Mouse (Mus musculus) stomach, embryonic 14.5 days (tissue): ENCODE results near the gene Ttc30a2. TPM values are rescaled to one million over a fixed set of nuclear protein-coding genes. Genes with fewer than 3 reads are reported as not detected.
"Not testable (repeated sequence)": the region's sequence is repeated elsewhere in the genome, so short reads cannot be mapped to it uniquely, and the experiment has no call there.

Source experiments
- ATAC-seq: fragments of 200-750 bp; cut with Nextera tagmentation; 2 replicates; pipeline ENCODE4 v1.8.0; 2017; ENCODE audit warnings: low read depth, moderate TSS enrichment; ENCODE audit not compliant: insufficient number of reproducible peaks, insufficient read depth, low FRiP score
- H3K27ac ChIP-seq: fragments of 300-500 bp; sonication (generic); 2 replicates; pipeline ENCODE4 v1.5.1; 2014; ENCODE audit warnings: mild to moderate bottlenecking, low read length, moderate library complexity, mixed read lengths
- H3K27me3 ChIP-seq: fragments of 300-500 bp; sonication (generic); 2 replicates; pipeline ENCODE4 v1.6.1; 2014; ENCODE audit warnings: low read length, control low read depth, mixed read lengths; ENCODE audit not compliant: control insufficient read depth, insufficient read depth
- H3K36me3 ChIP-seq: fragments of 300-500 bp; sonication (generic); 2 replicates; pipeline ENCODE4 v1.6.1; 2014; ENCODE audit warnings: mild to moderate bottlenecking, control low read depth, low read length, moderate library complexity, mixed read lengths; ENCODE audit not compliant: control insufficient read depth, insufficient read depth
- H3K4me1 ChIP-seq: fragments of 300-500 bp; sonication (generic); 2 replicates; pipeline ENCODE4 v1.6.1; 2014; ENCODE audit warnings: low read length, control low read depth, mixed read lengths; ENCODE audit not compliant: control insufficient read depth, insufficient read depth
- H3K4me2 ChIP-seq: fragments of 300-500 bp; sonication (generic); replicated peaks from 2 replicates; pipeline ENCODE4 v1.6.1; 2014; ENCODE audit warnings: low read depth, low read length, control low read depth
- H3K4me3 ChIP-seq: fragments of 300-500 bp; sonication (generic); 2 replicates; pipeline ENCODE4 v1.5.1; 2014; ENCODE audit warnings: low read depth, low read length, control low read depth
- H3K9ac ChIP-seq: fragments of 300-500 bp; sonication (generic); replicated peaks from 2 replicates; pipeline ENCODE4 v1.6.1; 2014; ENCODE audit warnings: low read depth, mild to moderate bottlenecking, control low read depth, low read length, moderate library complexity, mixed read lengths
- H3K9me3 ChIP-seq: fragments of 300-500 bp; sonication (generic); 2 replicates; pipeline ENCODE4 v1.6.1; 2016; ENCODE audit warnings: low read depth, low read length, control low read depth; ENCODE audit not compliant: control insufficient read depth
- WGBS: fragments of 180-500 bp; shearing (Covaris S2); extraction: QIAGEN DNeasy Blood & Tissue Kit; methylation state at CpG from one replicate; pipeline ENCODE4 v1.1.7; 2014; 5-methylcytosine and 5-hydroxymethylcytosine counted together
- polyA plus RNA-seq: library from polyadenylated mRNA; unstranded; fragments of >200 nt; fragmentation: Nextera tagmentation; extraction: Ambion mirVana; gene quantifications from 2 replicates; pipeline ENCODE4 v1.2.1, GENCODE M21; 2014

Ttc30a2 gene
- polyA plus RNA-seq, 1 experiment from 2014 or later, result 0.42 TPM

DNA sequence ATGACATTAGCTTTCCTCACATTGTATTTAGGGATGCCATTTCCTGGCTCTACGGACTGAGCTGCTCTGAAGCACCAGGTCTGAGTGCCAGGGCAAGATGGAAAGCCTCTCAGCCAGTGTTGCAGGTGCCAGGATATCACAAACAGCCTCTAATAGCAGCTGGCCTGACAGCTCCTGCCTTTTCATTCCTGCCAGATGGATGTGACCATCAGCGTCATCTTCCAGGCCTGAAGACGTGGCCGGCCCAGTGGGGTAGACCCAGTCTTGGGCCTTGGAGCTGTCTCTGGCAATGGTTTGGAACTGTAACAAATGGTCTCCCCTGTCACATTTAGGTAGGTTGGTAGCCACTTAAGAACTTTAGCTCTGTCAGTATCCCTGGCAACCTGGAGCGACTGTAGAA is 24.6 kb downstream of the Ttc30a2 start:
- Histone ChIP-seq H3K9me3 (no peaks in the 10 kb centered on the region), H3K4me2 (no peak overlapping the region), H3K4me1 (0 out of 2 replicates have a peak, but pooled peaks cover 3% of the 10 kb centered on the region), H3K4me3 (no peak overlapping the region), H3K27ac (no peak overlapping the region), H3K36me3 (no peaks in the 10 kb centered on the region), H3K9ac (no peak overlapping the region), H3K27me3 (no peaks in the 10 kb centered on the region)
- WGBS, result 89% methylated on average over 5 of the region's 5 CpGs
- no peak for ATAC-seq

DNA sequence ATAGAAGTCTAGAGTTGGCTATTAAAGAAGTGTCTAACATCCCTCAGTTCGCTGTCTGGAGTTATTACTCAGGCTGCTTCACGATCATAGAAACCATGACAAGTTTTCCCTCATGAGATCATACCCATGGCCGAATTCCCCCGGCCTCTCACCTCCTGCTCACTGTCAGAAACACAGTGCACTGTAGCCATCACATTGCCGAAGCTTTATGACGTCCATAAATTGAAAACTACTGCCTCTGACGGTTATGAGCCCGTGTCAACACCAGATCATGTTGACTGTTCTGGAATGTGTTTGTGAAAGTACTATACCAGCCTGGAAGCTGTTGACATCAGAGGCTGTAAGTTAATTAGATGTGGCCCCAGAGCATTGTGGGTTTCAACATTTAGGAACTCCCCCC is 27.3 kb downstream of the Ttc30a2 start:
- Histone ChIP-seq H3K36me3 (no peaks in the 10 kb centered on the region), H3K27me3 (no peaks in the 10 kb centered on the region), H3K9me3 (no peaks in the 10 kb centered on the region), H3K4me3 (no peak overlapping the region), H3K9ac (no peak overlapping the region), H3K27ac (no peak overlapping the region), H3K4me2 (no peak overlapping the region), H3K4me1 (0 out of 2 replicates have a peak, but pooled peaks cover 2% of the 10 kb centered on the region)
- no peak for ATAC-seq
- 85% methylated on average over 8 of the region's 8 CpGs for WGBS

DNA sequence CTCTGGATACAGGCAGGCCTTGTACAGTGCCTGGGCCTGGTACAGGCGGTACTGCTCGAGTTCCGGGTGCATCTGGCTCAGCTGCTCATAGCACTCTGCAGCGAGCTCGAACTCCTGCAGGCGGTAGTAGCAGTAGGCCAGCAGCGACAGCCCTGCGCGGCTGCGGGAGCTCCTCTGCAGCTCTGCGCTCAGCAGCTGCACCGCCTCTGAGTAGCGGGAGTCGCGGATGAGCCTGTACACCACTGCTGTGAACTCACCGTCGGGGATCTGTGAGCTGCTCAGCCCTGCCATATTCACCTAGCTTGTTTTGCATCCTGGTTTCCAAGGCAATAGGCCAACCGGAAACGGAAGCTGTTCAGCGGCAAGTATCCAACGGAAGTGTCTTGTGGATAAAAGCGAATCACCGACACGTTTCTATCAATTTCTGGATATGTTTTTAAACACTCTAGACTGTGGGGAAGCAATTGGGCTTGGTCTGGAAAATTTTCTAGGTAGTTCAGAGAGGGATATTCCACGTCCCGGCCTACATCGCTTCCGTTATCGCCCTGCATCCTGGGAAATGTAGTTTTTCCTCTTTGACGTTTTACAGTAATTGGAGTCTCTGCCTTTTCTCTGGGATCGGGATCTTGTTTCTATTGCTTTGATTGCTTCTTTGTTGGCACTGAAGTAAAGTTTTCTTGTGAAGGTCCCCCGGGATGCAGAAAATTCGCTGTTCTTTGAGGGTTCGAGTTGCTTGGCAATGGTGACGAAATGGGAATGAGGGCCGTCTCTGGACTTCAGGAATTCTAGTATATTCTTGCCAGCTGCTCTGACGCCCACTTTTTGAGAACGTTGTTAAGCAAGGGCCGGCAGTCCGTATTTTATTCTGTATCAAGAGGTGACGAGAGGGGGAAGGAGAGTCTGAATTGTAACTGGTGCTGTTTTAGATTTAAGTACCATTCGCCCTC is 39.6 kb downstream of the Ttc30a2 start, which contains the start of gene Ttc30b:
Ttc30b (minus strand) TSS at position 469 of the 947 bp plus-strand sequence.
- Histone ChIP-seq H3K4me1 (no peaks in the 10 kb centered on the region; the same call in 1 of the 2 replicates), H3K36me3 (no peaks in the 10 kb centered on the region), H3K4me3 (peak within 1 kb of the TSS; percentile 55), H3K9ac (peak within 1 kb of the TSS; percentile 33), H3K4me2 (peak within 1 kb of the TSS; percentile 53), H3K27me3 (no peaks in the 10 kb centered on the region), H3K27ac (peak within 1 kb of the TSS; percentile 77), H3K9me3 (no peaks in the 10 kb centered on the region)
- peak; percentile 85 for ATAC-seq
- 5% methylated on average over 32 of the region's 42 CpGs for WGBS

DNA sequence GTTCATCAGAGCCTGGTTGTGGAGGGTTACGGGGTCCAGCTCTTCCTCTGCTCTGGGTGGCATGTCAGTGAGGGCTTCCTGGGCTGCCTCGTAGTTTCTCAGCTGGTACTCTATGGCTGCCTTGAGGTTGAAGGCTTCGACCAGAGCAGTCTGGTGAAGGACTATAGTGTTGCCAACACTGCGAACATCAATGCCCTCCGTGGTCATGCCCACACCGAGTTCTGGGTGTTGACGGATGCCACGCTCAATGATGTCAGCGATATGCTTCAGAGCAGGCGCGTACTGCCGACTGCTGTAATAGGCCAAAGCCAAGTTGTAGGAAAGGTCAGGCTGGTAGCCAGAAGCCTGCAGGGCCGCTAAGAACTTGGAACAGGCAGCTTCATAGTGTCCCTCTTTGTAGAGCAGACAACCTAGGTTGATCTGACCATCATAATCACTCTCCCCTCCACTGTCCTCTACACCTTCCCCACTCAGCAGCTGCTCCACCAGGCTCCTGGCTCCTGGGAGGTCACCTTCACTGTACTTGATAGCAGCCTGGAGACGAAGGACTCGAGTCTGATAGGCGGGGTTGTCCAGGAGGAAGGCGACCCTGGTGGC is 40.4 kb downstream of the Ttc30a2 start:
- peak overlapping the region; percentile 55 for H3K4me3 ChIP-seq
- not testable (repeated sequence) for H3K9ac ChIP-seq, H3K36me3 ChIP-seq, H3K27ac ChIP-seq, H3K27me3 ChIP-seq, H3K9me3 ChIP-seq, H3K4me1 ChIP-seq
- peak; percentile 7; the same call in 1 of the 2 replicates for ATAC-seq
- WGBS, result 61% methylated on average over 15 of the region's 17 CpGs
- H3K4me2 ChIP-seq, result peak overlapping the region; percentile 53

DNA sequence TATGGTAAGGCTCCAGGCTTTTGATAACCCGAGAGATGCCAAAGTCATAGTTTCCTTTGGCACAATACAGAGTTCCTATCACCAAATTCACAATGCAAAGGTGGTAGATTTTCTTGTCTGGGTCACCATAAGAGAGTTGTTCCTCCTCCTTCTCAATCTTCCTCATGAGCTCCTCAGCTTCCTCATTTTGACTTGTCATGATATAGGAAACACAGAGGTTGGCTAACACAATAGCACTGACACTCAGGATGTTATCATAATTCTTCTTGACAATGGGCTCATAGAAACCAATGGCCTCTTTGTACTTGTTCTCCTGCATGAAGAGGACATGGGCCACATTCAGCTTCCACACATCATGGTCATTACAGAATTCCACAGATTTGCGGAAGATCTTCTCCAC is 41.3 kb downstream of the Ttc30a2 start:
- not testable (repeated sequence) for H3K27me3 ChIP-seq, H3K36me3 ChIP-seq, H3K4me1 ChIP-seq, H3K9me3 ChIP-seq, H3K9ac ChIP-seq, H3K4me3 ChIP-seq, ATAC-seq, H3K27ac ChIP-seq, H3K4me2 ChIP-seq
- 94% methylated on average over 2 of the region's 2 CpGs for WGBS

- WGBS, result 32% methylated on average over 7 of the region's 7 CpGs
- ATAC-seq, result no peak
Measured at GRCm38 (mm10) chr2:75933541-75933940, 44.4 kb downstream of the Ttc30a2 start.

DNA sequence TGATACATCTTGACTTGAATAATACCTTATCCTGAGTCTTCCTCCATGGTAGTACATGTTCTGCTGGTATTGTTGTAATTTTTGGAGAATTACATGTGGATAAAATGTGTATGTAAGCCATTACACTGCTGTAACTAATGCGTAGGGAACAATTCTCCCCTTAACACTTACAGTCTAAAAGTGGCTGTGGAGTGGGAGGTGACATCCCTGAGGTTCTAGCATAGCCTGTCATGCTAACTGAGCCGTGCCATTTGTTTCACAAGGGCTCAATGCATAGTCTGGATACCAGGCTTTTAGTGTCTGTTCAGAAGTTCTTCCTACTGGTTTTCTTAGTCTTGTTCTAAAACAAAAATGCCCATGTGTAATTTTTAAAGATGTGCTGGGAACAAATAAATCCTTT is 47.0 kb downstream of the Ttc30a2 start:
- H3K4me2 ChIP-seq, result no peak overlapping the region
- no peaks in the 10 kb centered on the region for H3K27me3 ChIP-seq
- WGBS, result 88% methylated on average over 2 of the region's 2 CpGs
- H3K36me3 ChIP-seq, result peaks cover 8% of the 10 kb centered on the region; the same call in 1 of the 2 replicates
- no peaks in the 10 kb centered on the region for H3K9me3 ChIP-seq
- no peak overlapping the region for H3K27ac ChIP-seq
- H3K9ac ChIP-seq, result no peak overlapping the region
- no peak overlapping the region for H3K4me3 ChIP-seq
- no peaks in the 10 kb centered on the region; the same call in 1 of the 2 replicates for H3K4me1 ChIP-seq
- no peak for ATAC-seq

More at GRCm38 (mm10) chr2:75933541-75933940, 44.4 kb downstream of the Ttc30a2 start:
- H3K27me3 ChIP-seq, result no peaks in the 10 kb centered on the region
- no peaks in the 10 kb centered on the region for H3K36me3 ChIP-seq
- no peak overlapping the region for H3K4me2 ChIP-seq
- H3K4me1 ChIP-seq, result no peaks in the 10 kb centered on the region; the same call in 1 of the 2 replicates
- H3K27ac ChIP-seq, result no peak overlapping the region; the same call in 1 of the 2 replicates
- H3K4me3 ChIP-seq, result no peak overlapping the region
- H3K9ac ChIP-seq, result no peak overlapping the region
- H3K9me3 ChIP-seq, result no peaks in the 10 kb centered on the region

DNA sequence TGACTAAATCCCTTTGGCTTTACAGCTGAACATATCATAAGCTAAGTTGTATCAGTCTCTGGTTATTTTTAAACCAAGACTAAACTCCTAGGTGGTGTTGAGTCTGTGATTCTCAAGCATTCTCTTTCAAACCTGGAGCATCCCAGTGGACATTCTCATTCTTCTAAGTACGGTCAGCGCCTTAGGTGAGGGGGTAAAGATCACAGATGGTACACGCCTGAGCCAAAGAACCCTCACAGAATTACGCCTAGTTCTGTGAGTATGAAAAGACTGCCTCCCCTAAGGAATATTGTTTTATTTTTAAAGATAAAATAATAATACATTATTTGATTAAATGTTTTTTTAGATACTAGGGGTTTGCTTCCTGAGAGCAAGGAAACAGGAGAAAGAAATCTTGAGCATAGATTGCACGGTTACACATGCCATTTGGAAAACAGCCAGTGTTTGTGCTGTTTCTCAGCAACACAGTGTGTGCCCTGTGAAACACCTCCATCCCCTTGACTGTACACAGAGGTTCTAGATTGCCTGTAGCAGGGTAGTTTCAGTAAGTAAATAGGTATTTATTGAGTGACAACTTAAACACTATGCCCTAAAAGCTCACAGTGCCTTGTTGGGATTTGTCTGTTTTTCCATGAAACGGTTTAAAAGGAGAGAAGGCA is 48.1 kb downstream of the Ttc30a2 start:
- H3K4me2 ChIP-seq, result no peak overlapping the region
- no peak for ATAC-seq
- H3K36me3 ChIP-seq, result peaks cover 8% of the 10 kb centered on the region; the same call in 1 of the 2 replicates
- H3K4me3 ChIP-seq, result no peak overlapping the region
- no peaks in the 10 kb centered on the region for H3K27me3 ChIP-seq
- no peaks in the 10 kb centered on the region for H3K9me3 ChIP-seq
- no peak overlapping the region for H3K9ac ChIP-seq
- H3K4me1 ChIP-seq, result no peaks in the 10 kb centered on the region; the same call in 1 of the 2 replicates
- 91% methylated on average over 6 of the region's 6 CpGs for WGBS
- no peak overlapping the region for H3K27ac ChIP-seq
